Mouse (Mus musculus) limb, embryonic 12.5 days (tissue): Measurements from ENCODE around the gene Prokr1. TPM values are rescaled to one million over a fixed set of nuclear protein-coding genes. Genes with fewer than 3 reads are reported as not detected.

ENCODE experiments used
- polyA plus RNA-seq: library from polyadenylated mRNA; unstranded; fragments of >200 nt; fragmentation: Nextera tagmentation; extraction: Ambion mirVana; gene quantifications from 2 replicates; pipeline ENCODE4 v1.2.1, GENCODE M21; 2016

The Prokr1 gene
- polyA plus RNA-seq, 1 experiment from 2014 or later, result 1.7 TPM

Other genes starting within 250 kb of the Prokr1 start
- gene Gkn1, start 239.8 kb downstream of the Prokr1 start, polyA plus RNA-seq, result not detected in 2 replicates
- gene Gkn2, start 217.4 kb downstream of the Prokr1 start, polyA plus RNA-seq, result not detected in 2 replicates
- not detected in 2 replicates for gene Gkn3, start 201.8 kb downstream of the Prokr1 start, polyA plus RNA-seq
- gene Bmp10, start 161.7 kb downstream of the Prokr1 start, polyA plus RNA-seq, result not detected in 2 replicates
- gene Arhgap25, start 57.5 kb downstream of the Prokr1 start, polyA plus RNA-seq, result 2.8 and 4.0 TPM in 2 replicates
- 13.0 and 13.8 TPM in 2 replicates for gene Aplf, start 81.5 kb upstream of the Prokr1 start, polyA plus RNA-seq
- 0.36 and 0.38 TPM in 2 replicates for gene Efcc1, start 140.1 kb upstream of the Prokr1 start, polyA plus RNA-seq
- gene Gp9, start 187.3 kb upstream of the Prokr1 start, polyA plus RNA-seq, result 2.7 and 3.3 TPM in 2 replicates
- gene Rab43, start 221.4 kb upstream of the Prokr1 start, polyA plus RNA-seq, result 8.8 and 10.0 TPM in 2 replicates
- gene Gm45140, start 245.1 kb upstream of the Prokr1 start, polyA plus RNA-seq, result 4.6 and 4.7 TPM in 2 replicates
- 62.2 and 67.4 TPM in 2 replicates for gene Isy1, start 248.1 kb upstream of the Prokr1 start, polyA plus RNA-seq